7 mouse cellular contexts compared by ENCODE assay signal in genomic region chr2:174463370-174463769, GRCm38 (mm10). TPM values are rescaled to one million over a fixed set of nuclear protein-coding genes. Genes with fewer than 3 reads are reported as not detected.
A peak's percentile ranks its signal among the peaks of the same experiment; 100 is the strongest.
DNase-seq lines count a peak whose midpoint lies in the region; ATAC-seq lines count a peak whose summit lies in the region.

No protein-coding gene starts in this region.

- DNase-seq in right cerebral cortex, postnatal 25 days, result peak; percentile 13
- no peak for DNase-seq in right cerebral cortex, adult 18-20 months
- peak; percentile 10 for DNase-seq in hindbrain, embryonic 11.5 days (ENCODE audit: low spot score)
- DNase-seq in gastrocnemius, postnatal 10 days, result no peak
- no peak for DNase-seq in ovary, postnatal 14 days (ENCODE audit: low spot score)

- no peaks in the 10 kb centered on the region for H3K9me3 ChIP-seq in embryonic facial prominence, embryonic 13.5 days
- no peaks in the 10 kb centered on the region for H3K9me3 ChIP-seq in hindbrain, embryonic 11.5 days (ENCODE audit: control insufficient read depth, low read length)

- H3K4me3 ChIP-seq in embryonic facial prominence, embryonic 13.5 days, result peak overlapping the region; percentile 89
- peak overlapping the region; percentile 75 for H3K4me3 ChIP-seq in hindbrain, embryonic 11.5 days (ENCODE audit: low read depth, low read length)

- peak overlapping the region; percentile 82 for H3K27ac ChIP-seq in embryonic facial prominence, embryonic 13.5 days
- H3K27ac ChIP-seq in hindbrain, embryonic 11.5 days (ENCODE audit: low read depth, low read length), result 0 out of 2 replicates have a peak overlapping the region, but pooled peaks have one; percentile 11

- no peaks in the 10 kb centered on the region for H3K27me3 ChIP-seq in embryonic facial prominence, embryonic 13.5 days
- no peaks in the 10 kb centered on the region for H3K27me3 ChIP-seq in hindbrain, embryonic 11.5 days (ENCODE audit: control insufficient read depth, insufficient read depth, low read length)

- H3K4me1 ChIP-seq in embryonic facial prominence, embryonic 13.5 days, result peaks cover 10% of the 10 kb centered on the region
- peaks cover 4% of the 10 kb centered on the region; the same call in 1 of the 2 replicates for H3K4me1 ChIP-seq in hindbrain, embryonic 11.5 days (replicated peaks; ENCODE audit: control insufficient read depth, insufficient read depth, low read length)

- H3K9ac ChIP-seq in embryonic facial prominence, embryonic 13.5 days, result peak overlapping the region; percentile 87
- peak overlapping the region; percentile 86 for H3K9ac ChIP-seq in hindbrain, embryonic 11.5 days (ENCODE audit: low read depth, low read length)

- H3K36me3 ChIP-seq in embryonic facial prominence, embryonic 13.5 days, result peaks cover 52% of the 10 kb centered on the region
- 0 out of 2 replicates have a peak, but pooled peaks cover 3% of the 10 kb centered on the region for H3K36me3 ChIP-seq in hindbrain, embryonic 11.5 days (ENCODE audit: control insufficient read depth, insufficient read depth, low read length)

- H3K4me2 ChIP-seq in embryonic facial prominence, embryonic 13.5 days, result peak overlapping the region; percentile 94
- H3K4me2 ChIP-seq in hindbrain, embryonic 11.5 days (replicated peaks; ENCODE audit: low read depth, low read length), result peak overlapping the region; percentile 77

- ATAC-seq in embryonic facial prominence, embryonic 13.5 days (ENCODE audit: insufficient number of reproducible peaks, insufficient read depth, low FRiP score, low TSS enrichment, low read depth), result no peak
- ATAC-seq in hindbrain, embryonic 11.5 days (ENCODE audit: low FRiP score), result peak; percentile 55
- ATAC-seq in megakaryocyte, adult 5-6 weeks (ENCODE audit: poor library complexity, severe bottlenecking), result peak; percentile 6; the same call in 1 of the 2 replicates

- WGBS in embryonic facial prominence, embryonic 13.5 days, result 37% methylated on average over 10 of the region's 10 CpGs
- 44% methylated on average over 10 of the region's 10 CpGs for WGBS in hindbrain, embryonic 11.5 days

RNA-seq across cellular contexts. Expression of gene Atp5e, which starts 0.5 kb away (rescaled TPM):
- 779 and 911 TPM in 2 replicates for polyA plus RNA-seq in embryonic facial prominence, embryonic 13.5 days (2015; fragmentation: Nextera tagmentation; extraction: Ambion mirVana)
- 686 and 740 TPM in 2 replicates for polyA plus RNA-seq in hindbrain, embryonic 11.5 days (2014; fragmentation: Nextera tagmentation; extraction: Ambion mirVana)
- total RNA-seq in megakaryocyte, adult 5-6 weeks (2015), result 421 and 466 TPM in 2 replicates
- total RNA-seq in megakaryocyte, adult 5-6 weeks (2017), result 212 and 256 TPM in 2 replicates
- 1,000 to 10,000 TPM in 1 of 2 experiments, 100 to 1,000 TPM in 1; 862 to 1,143 TPM for total RNA-seq in gastrocnemius, postnatal 10 days (2021)

RNA-seq across cellular contexts. Expression of gene Prelid3b, which starts 9.5 kb away (rescaled TPM):
- polyA plus RNA-seq in embryonic facial prominence, embryonic 13.5 days (2015; fragmentation: Nextera tagmentation; extraction: Ambion mirVana), result 108 TPM in 2 replicates
- 130 and 141 TPM in 2 replicates for polyA plus RNA-seq in hindbrain, embryonic 11.5 days (2014; fragmentation: Nextera tagmentation; extraction: Ambion mirVana)
- total RNA-seq in megakaryocyte, adult 5-6 weeks (2015), result 62.1 and 66.9 TPM in 2 replicates
- 141 and 145 TPM in 2 replicates for total RNA-seq in megakaryocyte, adult 5-6 weeks (2017)
- total RNA-seq in gastrocnemius, postnatal 10 days (2021), result 10 to 100 TPM; 55.8 to 56.1 TPM

RNA-seq across cellular contexts. Expression of gene Tubb1, which starts 12.9 kb away (rescaled TPM):
- 3.1 and 3.3 TPM in 2 replicates for polyA plus RNA-seq in embryonic facial prominence, embryonic 13.5 days (2015; fragmentation: Nextera tagmentation; extraction: Ambion mirVana)
- polyA plus RNA-seq in hindbrain, embryonic 11.5 days (2014; fragmentation: Nextera tagmentation; extraction: Ambion mirVana), result 5.3 and 5.7 TPM in 2 replicates
- total RNA-seq in megakaryocyte, adult 5-6 weeks (2015), result not detected in 2 replicates
- total RNA-seq in megakaryocyte, adult 5-6 weeks (2017), result 0.26 and 0.53 TPM in 2 replicates
- under 1 TPM in 1 of 2 experiments, not detected in 1; 0.43 TPM for total RNA-seq in gastrocnemius, postnatal 10 days (2021)

RNA-seq across cellular contexts. Expression of gene Ctsz, which starts 24.5 kb away (rescaled TPM):
- 148 and 153 TPM in 2 replicates for polyA plus RNA-seq in embryonic facial prominence, embryonic 13.5 days (2015; fragmentation: Nextera tagmentation; extraction: Ambion mirVana)
- 90.2 and 93.7 TPM in 2 replicates for polyA plus RNA-seq in hindbrain, embryonic 11.5 days (2014; fragmentation: Nextera tagmentation; extraction: Ambion mirVana)
- total RNA-seq in megakaryocyte, adult 5-6 weeks (2015), result 265 and 282 TPM in 2 replicates
- 388 and 414 TPM in 2 replicates for total RNA-seq in megakaryocyte, adult 5-6 weeks (2017)
- total RNA-seq in gastrocnemius, postnatal 10 days (2021), result 10 to 100 TPM; 50.7 to 73.8 TPM

RNA-seq across cellular contexts. Expression of gene Nelfcd, which starts 47.8 kb away (rescaled TPM):
- polyA plus RNA-seq in embryonic facial prominence, embryonic 13.5 days (2015; fragmentation: Nextera tagmentation; extraction: Ambion mirVana), result 131 and 140 TPM in 2 replicates
- polyA plus RNA-seq in hindbrain, embryonic 11.5 days (2014; fragmentation: Nextera tagmentation; extraction: Ambion mirVana), result 158 and 163 TPM in 2 replicates
- total RNA-seq in megakaryocyte, adult 5-6 weeks (2015), result 24.5 and 25.5 TPM in 2 replicates
- total RNA-seq in megakaryocyte, adult 5-6 weeks (2017), result 26.3 and 39.0 TPM in 2 replicates
- 10 to 100 TPM; 37.3 to 39.1 TPM for total RNA-seq in gastrocnemius, postnatal 10 days (2021)

Comparison
In these comparisons a context has a peak if more than half of its experiments do, and no peak if none do; other contexts are left out.
1. DNase-seq: peak in right cerebral cortex, postnatal 25 days (single experiment) and hindbrain, embryonic 11.5 days (single experiment); none in right cerebral cortex, adult 18-20 months (single experiment), gastrocnemius, postnatal 10 days (single experiment) and ovary, postnatal 14 days (single experiment).